9 mouse cellular contexts compared by ENCODE assay signal in the genomic region with DNA sequence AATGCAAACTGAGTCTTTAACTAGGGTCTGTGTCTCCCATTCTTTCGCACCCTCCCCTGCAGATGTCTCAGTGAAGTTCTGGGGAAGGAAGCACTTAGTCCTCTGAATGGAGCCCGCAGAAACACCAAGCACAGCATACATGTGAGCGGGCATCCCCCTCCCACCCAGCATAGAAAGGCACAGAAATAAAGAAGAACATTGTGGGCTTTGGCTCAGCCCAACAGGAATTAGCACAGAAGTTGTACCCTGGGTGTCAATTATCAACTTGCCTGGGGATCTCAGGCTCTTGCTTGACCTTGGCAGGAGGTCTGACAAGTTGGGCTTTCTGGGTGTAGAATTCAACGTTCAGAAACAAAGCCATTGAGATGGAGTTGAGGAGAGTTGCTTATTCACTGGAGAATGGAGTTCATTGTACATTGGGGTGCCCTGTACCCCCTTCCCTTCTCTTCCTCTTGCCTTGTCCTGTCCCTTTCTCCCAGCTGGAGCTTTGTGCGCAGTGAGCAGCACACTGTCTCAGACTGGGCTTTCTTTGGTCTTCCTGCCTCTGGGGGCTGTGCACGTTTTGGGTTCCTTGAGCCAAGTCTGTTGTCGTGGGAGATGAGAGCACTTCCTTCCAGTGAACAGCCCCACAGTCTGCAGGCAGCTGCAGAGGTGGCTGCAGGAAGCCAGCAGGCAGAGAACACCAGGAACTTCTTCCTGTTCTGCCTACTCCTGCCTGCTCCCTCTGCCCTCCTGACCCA.
A peak's percentile ranks its signal among the peaks of the same experiment; 100 is the strongest.
DNase-seq lines count a peak whose midpoint lies in the region; ATAC-seq and TF ChIP-seq lines count a peak whose summit lies in the region.
"Had no signal": no experiment of that assay in that cellular context is flagged by ENCODE, and none has a peak within 500 bp of the region (broad histone marks: within the 10 kb centered on the region; RNA-seq: fewer than 3 reads in every experiment).

No protein-coding gene starts in this region.

- intact Hi-C loops in left cerebral cortex, postnatal 14 days (cut with DNase I): loop anchor here (10.0 kb wide), 1 partner anchor 78 kb away; a partner anchor contains a TSS

- WGBS in forebrain, embryonic 16.5 days: 23% methylated on average over 7 of the region's 7 CpGs
- 55% methylated on average over 7 of the region's 7 CpGs for WGBS in hindbrain, embryonic 15.5 days
- 48% methylated on average over 7 of the region's 7 CpGs for WGBS in neural tube, embryonic 14.5 days

- no peaks in the 10 kb centered on the region for H3K9me3 ChIP-seq in forebrain, embryonic 16.5 days (ENCODE audit: control insufficient read depth, low read length)
- no peaks in the 10 kb centered on the region for H3K9me3 ChIP-seq in hindbrain, embryonic 15.5 days
- H3K9me3 ChIP-seq in neural tube, embryonic 14.5 days (ENCODE audit: control insufficient read depth, low read length): no peaks in the 10 kb centered on the region

- no peak overlapping the region for H3K9ac ChIP-seq in forebrain, embryonic 16.5 days (replicated peaks; ENCODE audit: low read depth, low read length)
- no peak overlapping the region for H3K9ac ChIP-seq in hindbrain, embryonic 15.5 days
- H3K9ac ChIP-seq in neural tube, embryonic 14.5 days (replicated peaks; ENCODE audit: low read depth, low read length): no peak overlapping the region

- no peaks in the 10 kb centered on the region for H3K36me3 ChIP-seq in forebrain, embryonic 16.5 days (ENCODE audit: control insufficient read depth, insufficient read depth)
- H3K36me3 ChIP-seq in hindbrain, embryonic 15.5 days: no peaks in the 10 kb centered on the region
- no peaks in the 10 kb centered on the region for H3K36me3 ChIP-seq in neural tube, embryonic 14.5 days (ENCODE audit: control insufficient read depth, insufficient read depth, low read length)

- ATAC-seq in forebrain, embryonic 16.5 days: peak; percentile 94
- ATAC-seq in hindbrain, embryonic 15.5 days (ENCODE audit: low FRiP score, low read depth): peak; percentile 96
- ATAC-seq in neural tube, embryonic 14.5 days (ENCODE audit: low read depth): peak; percentile 80; the same call in 1 of the 2 replicates
- ATAC-seq: Patski had no signal

- no peak overlapping the region for H3K4me2 ChIP-seq in forebrain, embryonic 16.5 days (ENCODE audit: low read length)
- no peak overlapping the region for H3K4me2 ChIP-seq in hindbrain, embryonic 15.5 days
- no peak overlapping the region for H3K4me2 ChIP-seq in neural tube, embryonic 14.5 days (ENCODE audit: low read depth, low read length)

- TF ChIP-seq CTCF in layer of hippocampus, adult 2 months (conservative IDR thresholded peaks at IDR 0.05): no peak

- no peak overlapping the region for H3K4me3 ChIP-seq in layer of hippocampus, adult 2 months
- no peak overlapping the region for H3K4me3 ChIP-seq in forebrain, embryonic 16.5 days (replicated peaks; ENCODE audit: low read length)
- no peak overlapping the region for H3K4me3 ChIP-seq in hindbrain, embryonic 15.5 days
- H3K4me3 ChIP-seq in neural tube, embryonic 14.5 days (ENCODE audit: low read depth, low read length): no peak overlapping the region

- H3K27me3 ChIP-seq in forebrain, embryonic 16.5 days (replicated peaks; ENCODE audit: control insufficient read depth, insufficient read depth, low read length): no peaks in the 10 kb centered on the region
- no peaks in the 10 kb centered on the region for H3K27me3 ChIP-seq in hindbrain, embryonic 15.5 days
- no peaks in the 10 kb centered on the region for H3K27me3 ChIP-seq in neural tube, embryonic 14.5 days (ENCODE audit: control insufficient read depth, insufficient read depth, low read length)
- H3K27me3 ChIP-seq: Patski had no signal

- DNase-seq in layer of hippocampus, adult 2 months (ENCODE audit: low spot score in 2 of 2): peak; percentile 35 to 54
- no peak for DNase-seq in layer of hippocampus, postnatal 25 days (ENCODE audit: extremely low spot score in 1 of 2, low spot score in 1 of 2)
- DNase-seq in left cerebral cortex, postnatal 14 days (ENCODE audit: low spot score in 2 of 2): peak; percentile 67 to 73
- DNase-seq in cerebellum, postnatal 14 days: no peak
- DNase-seq in spleen, adult 12 weeks (ENCODE audit: low spot score): no peak

- H3K27ac ChIP-seq in layer of hippocampus, adult 2 months: peak overlapping the region; percentile 64
- peak overlapping the region; percentile 43 for H3K27ac ChIP-seq in forebrain, embryonic 16.5 days (ENCODE audit: low read length)
- peak overlapping the region; percentile 65 for H3K27ac ChIP-seq in hindbrain, embryonic 15.5 days (replicated peaks)
- no peak overlapping the region for H3K27ac ChIP-seq in neural tube, embryonic 14.5 days (ENCODE audit: low read depth, low read length)

- H3K4me1 ChIP-seq in forebrain, embryonic 16.5 days (replicated peaks; ENCODE audit: control insufficient read depth, insufficient read depth, low read length): peaks cover 11% of the 10 kb centered on the region
- H3K4me1 ChIP-seq in hindbrain, embryonic 15.5 days (replicated peaks): peaks cover 19% of the 10 kb centered on the region; the same call in 1 of the 2 replicates
- no peaks in the 10 kb centered on the region for H3K4me1 ChIP-seq in neural tube, embryonic 14.5 days (ENCODE audit: control insufficient read depth, insufficient read depth, low read length)

Comparison
In these comparisons a context has a peak if more than half of its experiments do, and no peak if none do; other contexts are left out.
1. DNase-seq: peak in layer of hippocampus, adult 2 months (2 of 2) and left cerebral cortex, postnatal 14 days (2 of 2); none in layer of hippocampus, postnatal 25 days (0 of 2), cerebellum, postnatal 14 days (0 of 2) and spleen, adult 12 weeks (single experiment).
2. Peak in every context shown above with its lines, with median percentiles within 50 percentile points of each other: ATAC-seq.